Mouse (Mus musculus) megakaryocyte, embryonic 14.5 days (primary cell): ENCODE data around the gene Fam32a. TPM values are rescaled to one million over a fixed set of nuclear protein-coding genes. Genes with fewer than 3 reads are reported as not detected.

Source experiments
- H3K27me3 ChIP-seq: replicated peaks from 2 replicates; pipeline ENCODE3; 2012; ENCODE audit warnings: inconsistent platforms
- H3K36me3 ChIP-seq: replicated peaks from 2 replicates; pipeline ENCODE3; 2012; ENCODE audit warnings: low read length, inconsistent platforms, mixed read lengths
- H3K4me1 ChIP-seq: 2 replicates; pipeline ENCODE4 v1.6.1; 2012; ENCODE audit warnings: inconsistent platforms
- H3K4me3 ChIP-seq: replicated peaks from 2 replicates; pipeline ENCODE3; 2012; ENCODE audit warnings: moderate library complexity, mild to moderate bottlenecking, inconsistent platforms
- H3K9me3 ChIP-seq: 2 replicates; pipeline ENCODE4 v1.6.1; 2012; ENCODE audit warnings: inconsistent platforms
- FLI1 ChIP-seq: IDR thresholded peaks from 2 replicates; pipeline ENCODE4 v1.6.1; 2012; ENCODE audit warnings: low read length, inconsistent platforms, mixed read lengths
- GATA1 ChIP-seq: IDR thresholded peaks from 3 replicates; pipeline ENCODE4 v1.6.1; 2012; ENCODE audit warnings: mixed read lengths, low read length, inconsistent platforms, borderline replicate concordance
- polyA plus RNA-seq: library from polyadenylated mRNA; stranded (reverse); fragments of >175 nt; gene quantifications from 2 replicates; pipeline ENCODE4 v1.2.3, GENCODE M21; 2012; ENCODE audit warnings: low replicate concordance; ENCODE audit not compliant: insufficient read depth

Fam32a gene
- polyA plus RNA-seq, 1 experiment: 80.5 TPM

GRCm38 (mm10) chr8:72271691-72272090, 52.2 kb downstream of the Fam32a start:
- Histone ChIP-seq H3K4me1 (peaks cover 77% of the 10 kb centered on the region), H3K27me3 (peaks cover 11% of the 10 kb centered on the region), H3K9me3 (no peaks in the 10 kb centered on the region), H3K36me3 (no peaks in the 10 kb centered on the region), H3K4me3 (no peak overlapping the region)
- TF ChIP-seq GATA1 (no peak), FLI1 (no peak)

DNA sequence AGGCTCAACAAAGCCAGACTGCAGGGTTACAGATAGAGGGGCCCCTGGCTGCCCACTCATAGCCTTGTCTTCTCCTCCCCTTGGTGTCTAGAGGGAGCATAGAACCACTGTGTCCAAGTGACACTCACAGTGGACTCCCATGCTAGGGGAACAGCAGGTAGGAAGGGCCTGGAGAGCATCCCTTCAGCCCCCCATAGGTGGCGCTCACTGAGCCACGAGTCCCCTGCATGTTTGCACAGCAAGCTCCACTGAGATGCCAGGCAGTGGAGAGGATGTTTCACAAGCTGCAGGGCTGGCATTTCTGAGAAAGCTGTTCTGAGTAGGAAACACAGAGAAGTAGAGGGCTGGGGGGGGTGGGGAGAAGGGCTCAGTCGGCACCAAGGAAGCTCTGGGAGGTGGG, 52.8 kb downstream of the Fam32a start:
- Histone ChIP-seq H3K4me3 (peak overlapping the region; percentile 18), H3K36me3 (no peaks in the 10 kb centered on the region), H3K27me3 (peaks cover 12% of the 10 kb centered on the region), H3K4me1 (peaks cover 84% of the 10 kb centered on the region), H3K9me3 (no peaks in the 10 kb centered on the region)
- TF ChIP-seq FLI1: no peak
- TF ChIP-seq GATA1: no peak

DNA sequence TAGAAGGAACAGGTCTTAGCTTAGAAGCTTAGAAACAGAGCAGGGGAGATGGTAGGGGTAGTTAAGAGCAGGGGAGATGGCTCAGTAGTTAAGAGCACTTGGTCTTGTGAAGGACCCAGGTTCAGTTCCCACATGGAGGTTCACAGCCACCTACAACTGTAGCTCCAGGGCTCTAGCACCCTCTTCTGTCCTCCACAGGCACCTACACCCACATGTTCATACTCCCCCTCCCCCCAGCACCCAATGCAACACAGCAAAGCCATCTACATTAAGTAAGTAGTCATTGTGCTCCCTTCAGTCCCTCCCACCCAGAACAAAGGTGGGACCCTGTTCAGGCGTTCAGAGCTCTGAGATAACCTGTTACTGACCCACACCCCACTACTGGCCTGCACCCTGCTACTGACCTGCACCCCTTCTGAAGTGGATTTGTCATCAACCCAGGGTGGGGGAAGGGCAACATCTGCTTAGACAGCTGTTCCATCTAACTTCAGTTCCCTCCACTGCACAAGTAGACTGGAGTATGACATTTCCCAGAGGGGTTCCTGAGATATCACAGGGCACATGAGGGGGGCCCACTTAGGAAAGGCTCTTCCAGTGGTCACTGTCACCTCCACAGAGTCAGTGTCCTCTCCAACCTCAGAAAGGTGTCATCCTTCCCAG, 53.7 kb downstream of the Fam32a start:
- Histone ChIP-seq H3K27me3 (peaks cover 12% of the 10 kb centered on the region), H3K36me3 (no peaks in the 10 kb centered on the region), H3K4me1 (peaks cover 82% of the 10 kb centered on the region), H3K4me3 (peak overlapping the region; percentile 38), H3K9me3 (no peaks in the 10 kb centered on the region)
- no peak for TF ChIP-seq FLI1

- H3K9me3 ChIP-seq: no peaks in the 10 kb centered on the region
- peaks cover 79% of the 10 kb centered on the region for H3K4me1 ChIP-seq
- no peak for TF ChIP-seq FLI1
- no peak for TF ChIP-seq GATA1
- no peaks in the 10 kb centered on the region for H3K36me3 ChIP-seq
- H3K27me3 ChIP-seq: peaks cover 15% of the 10 kb centered on the region
- H3K4me3 ChIP-seq: peak overlapping the region; percentile 24
These were observed 54.3 kb downstream of the Fam32a start for GRCm38 (mm10) chr8:72273807-72274206.

Other genes starting within 250 kb of the Fam32a start
- 5.2 and 6.8 TPM in 2 replicates for gene Cyp4f18, start 210.1 kb upstream of the Fam32a start, polyA plus RNA-seq
- not detected in 2 replicates for gene Olfr372, start 178.5 kb upstream of the Fam32a start, polyA plus RNA-seq
- not detected in 2 replicates for gene Olfr373, start 136.6 kb upstream of the Fam32a start, polyA plus RNA-seq
- gene Olfr374, start 112.7 kb upstream of the Fam32a start, polyA plus RNA-seq: not detected in 2 replicates
- 84.6 and 1,037 TPM in 2 replicates for gene Tpm4, start 84.8 kb upstream of the Fam32a start, polyA plus RNA-seq
- 48.8 and 66.5 TPM in 2 replicates for gene Rab8a, start 58.5 kb upstream of the Fam32a start, polyA plus RNA-seq
- 2.3 and 4.8 TPM in 2 replicates for gene Hsh2d, start 30.1 kb upstream of the Fam32a start, polyA plus RNA-seq
- not detected in 2 replicates for gene Cib3, start 6.9 kb upstream of the Fam32a start, polyA plus RNA-seq
- not detected in 2 replicates for gene Gm11034, start 6.1 kb upstream of the Fam32a start, polyA plus RNA-seq
- 188 and 196 TPM in 2 replicates for gene Ap1m1, start 20.3 kb downstream of the Fam32a start, polyA plus RNA-seq
- 27.5 and 64.2 TPM in 2 replicates for gene Gm10282, start 85.5 kb downstream of the Fam32a start, polyA plus RNA-seq
- 21.5 and 29.5 TPM in 2 replicates for gene Klf2, start 99.3 kb downstream of the Fam32a start, polyA plus RNA-seq
- gene Eps15l1, start 201.7 kb downstream of the Fam32a start, polyA plus RNA-seq: 5.9 and 8.1 TPM in 2 replicates
- gene Calr3, start 224.1 kb downstream of the Fam32a start, polyA plus RNA-seq: not detected in 2 replicates
- gene 1700030K09Rik, start 224.2 kb downstream of the Fam32a start, polyA plus RNA-seq: 0.77 and 1.3 TPM in 2 replicates